Mouse (Mus musculus) cerebellum, postnatal 36 days (tissue): ENCODE data around the gene Commd4.
A peak's percentile ranks its signal among the peaks of the same experiment; 100 is the strongest.

Experiments
- DNase-seq, 2 experiments: peaks; one replicate each; pipeline ENCODE4 v3.0.0; 2021 to 2022; ENCODE audit warnings: mixed read lengths in 2 of 2

Gene Commd4

GRCm38 (mm10) chr9:57141417-57142353 lies 16.4 kb downstream of the Commd4 start:
- DNase-seq: no peak

GRCm38 (mm10) chr9:57139571-57139970 lies 18.6 kb downstream of the Commd4 start:
- no peak for DNase-seq

GRCm38 (mm10) chr9:57139110-57139509 lies 19.0 kb downstream of the Commd4 start:
- DNase-seq: no peak

GRCm38 (mm10) chr9:57138507-57138906 lies 19.6 kb downstream of the Commd4 start:
- no peak for DNase-seq

- DNase-seq: no peak
Measured at GRCm38 (mm10) chr9:57137777-57138176, 20.4 kb downstream of the Commd4 start.

- DNase-seq: no peak
Measured at GRCm38 (mm10) chr9:57137246-57137645, 20.9 kb downstream of the Commd4 start.

GRCm38 (mm10) chr9:57130577-57131433 lies 27.3 kb downstream of the Commd4 start, which contains the start of gene Man2c1:
Gene Man2c1, plus strand, starts transcription at chr9:57130690.
- DNase-seq: peak; percentile 95 to 96

- DNase-seq: no peak
Measured at GRCm38 (mm10) chr9:57129641-57130040, 28.5 kb downstream of the Commd4 start.

- DNase-seq: no peak
Measured at GRCm38 (mm10) chr9:57117261-57117755, 40.8 kb downstream of the Commd4 start.
